Mouse (Mus musculus) liver, embryonic 13.5 days (tissue): Measurements from ENCODE around the gene Cyp24a1. TPM values are rescaled to one million over a fixed set of nuclear protein-coding genes. Genes with fewer than 3 reads are reported as not detected.

Experiments used
- ATAC-seq: fragments of 200-750 bp; cut with Nextera tagmentation; 2 replicates; pipeline ENCODE4 v1.8.0; 2017; ENCODE audit warnings: low read depth, mild to moderate bottlenecking, moderate number of reproducible peaks, moderate library complexity
- DNase-seq: peaks from one replicate; pipeline ENCODE4 v3.0.0; 2022
- H3K27ac ChIP-seq: fragments of 300-500 bp; sonication (generic); 2 replicates; pipeline ENCODE4 v1.5.1; 2015; ENCODE audit warnings: moderate library complexity, mild to moderate bottlenecking, inconsistent platforms
- H3K27me3 ChIP-seq: fragments of 300-500 bp; sonication (generic); 2 replicates; pipeline ENCODE4 v1.6.1; 2015; ENCODE audit warnings: mild to moderate bottlenecking, inconsistent platforms
- H3K36me3 ChIP-seq: fragments of 300-500 bp; sonication (generic); 2 replicates; pipeline ENCODE4 v1.6.1; 2015; ENCODE audit warnings: mild to moderate bottlenecking, inconsistent platforms
- H3K4me1 ChIP-seq: fragments of 300-500 bp; sonication (generic); replicated peaks from 2 replicates; pipeline ENCODE4 v1.6.1; 2015; ENCODE audit warnings: inconsistent platforms
- H3K4me2 ChIP-seq: fragments of 300-500 bp; sonication (generic); 2 replicates; pipeline ENCODE4 v1.6.1; 2015; ENCODE audit warnings: inconsistent platforms, mild to moderate bottlenecking, moderate library complexity
- H3K4me3 ChIP-seq: fragments of 300-500 bp; sonication (generic); replicated peaks from 2 replicates; pipeline ENCODE4 v1.5.1; 2015; ENCODE audit warnings: mild to moderate bottlenecking, inconsistent platforms
- H3K9ac ChIP-seq: fragments of 300-500 bp; sonication (generic); 2 replicates; pipeline ENCODE4 v1.6.1; 2015; ENCODE audit warnings: mild to moderate bottlenecking, inconsistent platforms
- H3K9me3 ChIP-seq: fragments of 300-500 bp; sonication (generic); replicated peaks from 2 replicates; pipeline ENCODE4 v1.6.1; 2016; ENCODE audit warnings: inconsistent platforms
- WGBS: fragments of 180-500 bp; shearing (Covaris S2); methylation state at CpG from one replicate; pipeline ENCODE4 v1.1.7; 2015; ENCODE audit not compliant: insufficient replicate concordance; 5-methylcytosine and 5-hydroxymethylcytosine counted together
- polyA plus RNA-seq: library from polyadenylated mRNA; unstranded; fragments of >200 nt; fragmentation: Nextera tagmentation; extraction: Ambion mirVana; gene quantifications from 2 replicates; pipeline ENCODE4 v1.2.1, GENCODE M21; 2015

The Cyp24a1 gene
- polyA plus RNA-seq, 1 experiment from 2014 or later = not detected

GRCm38 (mm10) chr2:170436204-170436603 lies 60.7 kb downstream of the Cyp24a1 start:
- Histone ChIP-seq H3K27ac (no peak overlapping the region), H3K27me3 (0 out of 2 replicates have a peak, but pooled peaks cover 4% of the 10 kb centered on the region), H3K9me3 (no peaks in the 10 kb centered on the region), H3K9ac (no peak overlapping the region), H3K4me2 (no peak overlapping the region), H3K4me1 (no peaks in the 10 kb centered on the region), H3K4me3 (no peak overlapping the region), H3K36me3 (no peaks in the 10 kb centered on the region)
- no peak for DNase-seq
- ATAC-seq = no peak
- 18% methylated on average over 4 of the region's 4 CpGs for WGBS

Other genes with a start within 250 kb of the Cyp24a1 start
- 6.3 and 9.0 TPM in 2 replicates for gene Bcas1, start 69.3 kb downstream of the Cyp24a1 start, polyA plus RNA-seq
- 50.0 and 61.9 TPM in 2 replicates for gene Pfdn4, start 717 bp downstream of the Cyp24a1 start, polyA plus RNA-seq
- not detected in 2 replicates for gene 4930470P17Rik, start 104.9 kb upstream of the Cyp24a1 start, polyA plus RNA-seq
- gene Dok5, start 234.7 kb upstream of the Cyp24a1 start, polyA plus RNA-seq = 0.47 and 0.59 TPM in 2 replicates